Mouse (Mus musculus) heart, adult 2 months (tissue): ENCODE measurements around the gene Tmem256.

Experiments used
- CTCF ChIP-seq: fragments of 200-600 bp; IDR thresholded peaks from 2 replicates; pipeline ENCODE4 v1.8.1; 2022; ENCODE audit warnings: antibody characterized with exemption, mild to moderate bottlenecking, moderate library complexity
- EP300 ChIP-seq: fragments of 200-500 bp; IDR thresholded peaks from 2 replicates; pipeline ENCODE4 v1.6.1; 2011; ENCODE audit warnings: low read depth, low read length, control low read depth; ENCODE audit not compliant: insufficient read depth

DNA sequence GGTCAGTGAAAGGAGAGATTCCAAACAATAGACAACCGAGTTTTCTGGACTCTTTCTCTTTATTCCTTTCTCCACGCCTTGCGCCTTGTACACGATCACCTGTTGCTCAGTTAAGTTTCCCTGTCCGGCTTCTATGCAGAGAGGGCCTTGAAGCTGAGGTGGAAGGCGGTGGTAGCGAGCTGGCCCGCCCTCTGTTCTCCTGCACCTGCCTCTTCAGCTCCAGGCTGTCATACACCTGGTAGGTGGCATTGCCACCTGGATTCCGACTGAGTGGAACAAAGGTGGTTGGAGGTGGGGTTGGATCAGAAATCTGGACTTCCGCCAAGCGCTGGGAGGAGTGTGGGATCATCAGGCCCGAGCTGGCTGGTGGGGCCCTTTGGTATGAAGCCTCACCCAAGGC, 21.8 kb upstream of the Tmem256 start:
- TF ChIP-seq EP300, result no peak
- no peak for TF ChIP-seq CTCF
